Mouse (Mus musculus): Measurements from ENCODE around the gene A930002H24Rik.

Gene A930002H24Rik

DNA sequence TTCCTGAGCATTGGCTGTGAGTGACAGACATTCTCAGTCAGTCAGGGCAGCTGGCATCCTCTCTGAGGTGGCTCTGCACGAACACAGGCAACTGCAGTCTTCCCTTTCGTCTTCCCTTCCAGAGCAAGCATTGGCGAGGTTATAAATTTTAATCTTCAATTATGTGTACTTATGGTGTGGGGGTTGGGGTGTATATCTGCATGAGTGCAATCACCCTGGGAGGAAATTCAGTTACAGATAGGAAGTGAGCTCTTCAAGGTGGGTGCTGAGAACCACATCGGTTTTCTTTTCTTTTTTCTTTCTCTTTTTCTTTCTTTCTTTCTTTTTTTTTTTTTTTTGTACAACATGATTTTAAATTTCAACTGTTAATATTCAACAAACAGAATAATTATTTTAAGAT, 32.0 kb downstream of the A930002H24Rik start:
- DNase-seq, result no peak

DNA sequence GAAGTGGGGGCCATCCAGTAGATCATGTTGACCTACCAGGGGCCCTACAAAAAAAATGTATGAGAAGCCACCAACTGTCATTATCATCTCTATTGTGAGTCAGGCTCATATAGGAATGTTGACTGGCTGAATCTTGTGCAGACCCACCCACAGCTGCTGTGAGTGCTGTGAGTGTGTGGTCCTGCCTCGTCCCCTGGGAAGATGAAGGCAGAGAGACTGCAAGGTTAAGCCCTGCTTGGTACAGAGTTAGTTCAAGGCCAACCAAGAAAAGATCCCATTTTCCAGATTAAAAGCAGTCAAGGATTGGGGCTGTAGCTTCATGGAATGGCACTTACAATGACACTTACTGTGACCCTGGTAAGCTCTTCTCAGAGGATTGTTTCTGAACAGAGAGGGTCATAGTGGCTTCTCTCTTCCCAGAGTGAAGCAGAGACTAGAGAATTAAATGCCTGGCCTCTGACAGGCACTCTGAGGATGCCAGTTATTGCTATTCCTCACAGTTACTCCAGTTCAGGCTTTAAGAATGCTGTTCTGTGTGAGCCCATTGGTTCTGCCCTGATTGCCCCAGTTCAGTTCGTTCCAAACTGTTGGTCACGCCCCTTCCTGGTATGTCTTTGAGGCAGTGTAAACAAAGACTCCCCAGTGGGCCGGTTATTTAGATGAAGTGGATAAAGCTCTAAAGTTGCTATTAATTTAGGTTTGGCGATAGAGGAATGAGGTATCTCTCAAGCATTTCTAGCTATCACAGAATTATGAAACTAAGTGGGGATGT, 34.8 kb downstream of the A930002H24Rik start:
- no peak for DNase-seq

DNA sequence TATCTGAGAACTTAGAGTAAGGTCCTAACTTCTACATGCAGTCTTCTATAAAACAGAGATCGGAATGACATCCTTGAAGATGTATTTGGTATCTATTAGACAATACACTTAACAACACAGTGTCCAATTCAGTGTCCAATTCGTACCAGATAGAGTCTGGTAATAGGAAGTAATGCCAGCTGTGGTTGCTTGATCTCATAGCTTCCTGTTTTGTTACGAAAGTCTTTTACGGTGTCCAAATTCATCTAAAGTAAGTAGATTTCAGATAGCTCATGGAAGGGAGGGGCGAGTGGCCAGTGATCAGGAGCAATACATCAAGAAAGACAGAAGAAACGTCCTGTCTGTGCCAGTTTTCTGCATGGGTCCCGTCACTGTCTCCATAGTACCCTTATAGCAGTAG, 36.8 kb downstream of the A930002H24Rik start:
- no peak for DNase-seq

GRCm38 (mm10) chr17:63826196-63826595, 37.4 kb downstream of the A930002H24Rik start:
- DNase-seq, result no peak

DNA sequence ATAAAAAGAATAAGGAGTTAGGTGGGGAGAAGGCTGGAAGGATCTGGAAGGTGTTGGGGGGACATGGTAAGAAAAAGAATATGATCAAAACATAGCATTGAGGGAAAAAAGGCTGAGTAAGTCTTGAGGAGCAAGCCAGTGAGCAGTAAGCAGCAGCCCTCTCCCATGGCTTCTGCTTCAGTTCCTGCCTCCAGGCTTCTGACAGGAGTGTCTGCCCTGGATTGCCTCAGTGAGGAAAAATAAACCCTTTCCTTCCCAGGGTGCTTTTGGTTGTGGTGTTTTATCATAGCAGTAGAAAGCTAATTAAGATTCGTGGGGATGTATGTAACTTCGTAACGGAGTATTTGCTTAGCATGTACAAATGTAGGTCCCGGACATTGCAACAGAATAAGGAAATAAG, 39.5 kb downstream of the A930002H24Rik start:
- no peak for DNase-seq

- no peak for DNase-seq
Measured at GRCm38 (mm10) chr17:63818444-63819027, 45.1 kb downstream of the A930002H24Rik start.

GRCm38 (mm10) chr17:63813552-63813951, 50.0 kb downstream of the A930002H24Rik start:
- no peak for DNase-seq
